15 mouse cellular contexts compared by ENCODE assay signal in genomic region chr12:41575221-41575620, GRCm38 (mm10).
"Had no signal": no experiment of that assay in that cellular context is flagged by ENCODE, and none has a peak within 500 bp of the region (broad histone marks: within the 10 kb centered on the region; RNA-seq: fewer than 3 reads in every experiment).

No protein-coding gene starts in this region.

- ATAC-seq: midbrain, embryonic 13.5 days; midbrain, embryonic 15.5 days had no signal

- DNase-seq: lung, adult 2 months; lung, postnatal 14 days; lung, postnatal 36 days; right cerebral cortex, postnatal 14 days; thymus, adult 2 months; thymus, postnatal 25 days; thymus, postnatal 4 days had no signal

- H3K9me3 ChIP-seq: megakaryocyte, embryonic 14.5 days; midbrain, embryonic 13.5 days; midbrain, embryonic 15.5 days; neural tube, embryonic 12.5 days; stomach, embryonic 15.5 days had no signal

- H3K27me3 ChIP-seq: megakaryocyte, embryonic 14.5 days; midbrain, embryonic 13.5 days; midbrain, embryonic 15.5 days; neural tube, embryonic 12.5 days; stomach, embryonic 15.5 days had no signal

- H3K9ac ChIP-seq: midbrain, embryonic 13.5 days; midbrain, embryonic 15.5 days; neural tube, embryonic 12.5 days; stomach, embryonic 15.5 days had no signal

- H3K27ac ChIP-seq: macrophage; midbrain, embryonic 13.5 days; midbrain, embryonic 15.5 days; neural tube, embryonic 12.5 days; stomach, embryonic 15.5 days; stomach, postnatal 0 days had no signal

- H3K4me1 ChIP-seq: midbrain, embryonic 13.5 days; midbrain, embryonic 15.5 days; neural tube, embryonic 12.5 days; stomach, embryonic 15.5 days had no signal

- H3K4me2 ChIP-seq: midbrain, embryonic 11.5 days; midbrain, embryonic 13.5 days; midbrain, embryonic 15.5 days; neural tube, embryonic 12.5 days; stomach, embryonic 15.5 days had no signal

- H3K36me3 ChIP-seq: midbrain, embryonic 13.5 days; midbrain, embryonic 15.5 days; neural tube, embryonic 12.5 days; stomach, embryonic 15.5 days had no signal

- H3K4me3 ChIP-seq: megakaryocyte, embryonic 14.5 days; midbrain, embryonic 13.5 days; midbrain, embryonic 15.5 days; neural tube, embryonic 12.5 days; stomach, embryonic 15.5 days had no signal
